Mouse (Mus musculus): ENCODE data around the gene Esrrg. TPM values are rescaled to one million over a fixed set of nuclear protein-coding genes. Genes with fewer than 3 reads are reported as not detected.

Esrrg gene
- polyA plus RNA-seq, 1 experiment from 2014 or later: 20.0 TPM

DNA sequence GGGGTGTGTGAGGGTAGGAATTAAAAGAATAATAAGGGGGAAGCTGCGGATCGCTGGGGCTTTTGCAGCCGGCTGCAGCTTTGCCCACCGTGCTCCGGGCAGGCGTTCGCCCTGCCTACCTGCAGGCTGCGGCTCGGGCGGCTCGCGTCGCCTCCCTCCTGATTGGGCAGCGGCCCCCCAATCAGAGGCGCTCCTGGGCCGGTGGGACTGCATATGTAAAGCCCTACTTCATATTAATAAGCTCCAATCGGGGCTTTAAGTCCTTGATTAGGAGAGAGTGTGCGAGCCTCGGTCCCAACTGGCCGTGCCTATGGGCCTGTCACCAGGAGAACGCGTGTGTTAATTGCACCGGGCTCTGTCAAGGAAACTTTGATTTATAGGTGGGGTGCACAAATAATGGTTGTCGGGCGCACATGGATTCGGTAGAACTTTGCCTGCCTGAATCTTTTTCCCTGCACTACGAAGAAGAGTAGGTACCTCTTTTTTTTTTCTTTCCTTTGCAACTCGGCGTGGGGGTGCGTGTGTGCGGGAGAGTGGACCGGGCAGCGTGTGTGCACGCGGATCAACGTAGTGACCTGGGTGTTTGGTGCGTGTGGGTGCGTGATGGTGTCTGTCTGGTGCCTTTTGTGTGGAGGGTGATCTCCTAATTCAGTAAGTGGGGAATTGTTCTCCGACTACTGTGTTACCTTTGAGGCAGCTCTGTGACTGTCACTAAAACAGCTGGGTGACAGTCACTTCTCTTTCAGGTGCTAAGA, 389.2 kb downstream of the Esrrg start:
- Histone ChIP-seq H3K27ac (peak overlapping the region; percentile 73), H3K9me3 (replicated peaks) (no peaks in the 10 kb centered on the region), H3K36me3 (no peaks in the 10 kb centered on the region), H3K4me3 (peak overlapping the region; percentile 62), H3K27me3 (no peaks in the 10 kb centered on the region), H3K4me1 (replicated peaks) (peaks cover 5% of the 10 kb centered on the region; the same call in 1 of the 2 replicates), H3K9ac (peak overlapping the region; percentile 56), H3K4me2 (peak overlapping the region; percentile 70)
- WGBS: 1% methylated on average over 39 of the region's 39 CpGs
- ATAC-seq (replicated peaks; ENCODE audit: insufficient number of reproducible peaks, insufficient read depth, low FRiP score, low read depth): peak; percentile 96

DNA sequence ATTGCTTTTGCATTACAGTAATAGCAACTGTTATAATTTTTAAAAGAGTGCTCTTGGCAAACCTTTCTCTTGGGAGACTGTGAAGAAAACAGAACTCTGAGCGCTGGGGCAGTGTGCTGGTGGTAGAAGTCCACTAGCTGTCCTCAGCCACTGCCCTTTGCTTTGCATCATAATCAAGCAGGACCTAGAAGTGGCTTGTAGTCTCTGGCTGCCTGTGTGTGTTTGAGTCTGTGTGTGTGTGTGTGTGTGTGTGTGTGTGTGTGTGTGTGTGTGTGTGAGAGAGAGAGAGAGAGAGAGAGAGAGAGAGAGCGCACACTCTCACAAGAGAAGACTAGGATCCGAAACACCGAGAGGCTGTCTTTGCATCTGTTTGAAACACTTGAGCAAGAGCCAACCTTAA, 390.5 kb downstream of the Esrrg start:
- peak overlapping the region; percentile 38 for H3K9ac ChIP-seq
- ATAC-seq (replicated peaks; ENCODE audit: insufficient number of reproducible peaks, insufficient read depth, low FRiP score, low read depth): no peak
- no peaks in the 10 kb centered on the region for H3K27me3 ChIP-seq
- 39% methylated on average over 4 of the region's 4 CpGs for WGBS
- peak overlapping the region; percentile 57 for H3K4me2 ChIP-seq
- no peaks in the 10 kb centered on the region for H3K9me3 ChIP-seq (replicated peaks)
- H3K4me3 ChIP-seq: peak overlapping the region; percentile 48
- peaks cover 10% of the 10 kb centered on the region; the same call in 1 of the 2 replicates for H3K4me1 ChIP-seq (replicated peaks)
- no peaks in the 10 kb centered on the region for H3K36me3 ChIP-seq
- H3K27ac ChIP-seq: peak overlapping the region; percentile 60

DNA sequence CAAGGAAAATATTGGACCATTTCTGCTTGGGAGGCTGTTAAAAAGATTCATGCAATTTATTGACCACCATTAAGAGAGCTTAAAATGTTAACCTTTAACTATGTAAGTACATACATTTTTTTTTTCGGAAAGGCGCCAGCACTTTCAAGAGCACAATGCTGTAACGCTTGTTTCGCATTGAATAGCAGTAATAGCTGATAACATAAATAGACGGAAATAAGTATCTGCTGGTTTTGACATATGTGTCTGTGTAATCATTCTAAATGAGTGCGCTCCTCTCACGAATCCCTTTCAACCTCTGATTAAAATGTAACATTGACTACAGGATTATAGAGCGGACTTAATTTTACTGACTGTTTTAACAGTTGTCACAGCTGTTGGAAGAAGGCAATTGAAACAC, 391.6 kb downstream of the Esrrg start:
- Histone ChIP-seq H3K27me3 (no peaks in the 10 kb centered on the region), H3K27ac (peak overlapping the region; percentile 60; the same call in 1 of the 2 replicates), H3K36me3 (no peaks in the 10 kb centered on the region), H3K9me3 (replicated peaks) (no peaks in the 10 kb centered on the region), H3K9ac (0 out of 2 replicates have a peak overlapping the region, but pooled peaks have one; percentile 17), H3K4me3 (peak overlapping the region; percentile 48), H3K4me2 (peak overlapping the region; percentile 57), H3K4me1 (replicated peaks) (peaks cover 10% of the 10 kb centered on the region; the same call in 1 of the 2 replicates)
- WGBS: 36% methylated on average over 8 of the region's 8 CpGs
- ATAC-seq (replicated peaks; ENCODE audit: insufficient number of reproducible peaks, insufficient read depth, low FRiP score, low read depth): no peak

DNA sequence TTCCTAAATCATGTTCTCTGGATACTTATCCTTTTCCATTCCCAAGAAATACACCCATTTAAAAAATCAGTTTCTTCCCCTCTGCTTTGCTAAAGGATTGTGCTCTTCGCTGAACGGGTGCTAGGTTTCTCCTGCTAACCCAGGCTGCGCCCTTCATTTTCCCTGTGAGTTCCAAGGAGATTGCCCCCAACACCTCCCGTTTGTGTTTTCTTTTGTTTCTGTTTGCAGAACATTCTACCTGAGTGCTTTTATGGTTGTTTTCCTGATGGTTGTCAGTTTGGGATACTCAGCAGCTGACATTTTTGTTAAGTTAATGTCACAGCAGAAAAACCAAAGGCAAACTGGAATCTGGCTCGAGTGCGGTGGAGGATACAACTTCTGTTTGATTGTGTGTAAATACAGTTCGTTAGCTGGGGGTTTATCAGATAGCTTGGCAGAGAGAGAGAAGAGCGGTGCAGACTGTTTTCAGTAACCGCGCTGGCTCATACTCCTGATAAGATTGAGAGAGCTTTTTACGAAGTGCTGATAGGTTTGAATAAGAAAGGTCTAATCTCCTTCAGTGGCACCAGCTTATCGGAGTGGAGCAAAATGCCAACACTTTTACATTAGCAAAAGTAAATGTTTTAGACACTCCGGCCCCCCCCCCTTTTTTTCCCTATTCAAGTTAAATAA, 398.4 kb downstream of the Esrrg start:
- no peaks in the 10 kb centered on the region for H3K9me3 ChIP-seq (replicated peaks)
- no peaks in the 10 kb centered on the region for H3K27me3 ChIP-seq
- WGBS: 23% methylated on average over 13 of the region's 13 CpGs
- H3K4me1 ChIP-seq (replicated peaks): peaks cover 35% of the 10 kb centered on the region
- peak overlapping the region; percentile 34 for H3K4me3 ChIP-seq
- H3K36me3 ChIP-seq: no peaks in the 10 kb centered on the region
- ATAC-seq (replicated peaks; ENCODE audit: insufficient number of reproducible peaks, insufficient read depth, low FRiP score, low read depth): no peak
- H3K27ac ChIP-seq: peak overlapping the region; percentile 64
- H3K4me2 ChIP-seq: peak overlapping the region; percentile 57
- no peak overlapping the region for H3K9ac ChIP-seq

DNA sequence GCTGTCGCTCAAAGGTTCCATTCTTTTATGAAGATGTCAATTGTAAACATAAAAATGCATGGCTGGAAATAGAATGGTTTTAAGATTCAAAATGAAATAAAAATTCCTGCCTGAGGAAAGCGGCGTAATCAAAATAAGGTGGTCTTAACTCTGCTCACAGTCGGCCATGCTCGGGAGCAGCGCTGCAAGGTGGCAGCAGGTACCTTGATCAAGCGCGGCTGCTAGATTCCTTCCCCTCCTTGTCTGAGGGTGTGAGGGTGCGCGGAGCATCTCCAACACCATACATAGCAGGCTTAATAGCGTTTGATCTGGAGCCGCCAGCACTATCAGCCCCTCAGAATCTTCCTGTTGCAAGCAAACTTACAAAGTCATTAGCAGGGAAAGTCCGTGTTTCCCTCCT, 399.9 kb downstream of the Esrrg start:
- H3K27me3 ChIP-seq: no peaks in the 10 kb centered on the region
- WGBS: 55% methylated on average over 13 of the region's 13 CpGs
- peak overlapping the region; percentile 34; the same call in 1 of the 2 replicates for H3K27ac ChIP-seq
- no peaks in the 10 kb centered on the region for H3K36me3 ChIP-seq
- H3K4me2 ChIP-seq: peak overlapping the region; percentile 57
- peaks cover 35% of the 10 kb centered on the region for H3K4me1 ChIP-seq (replicated peaks)
- H3K9me3 ChIP-seq (replicated peaks): no peaks in the 10 kb centered on the region
- H3K4me3 ChIP-seq: no peak overlapping the region
- ATAC-seq (replicated peaks; ENCODE audit: insufficient number of reproducible peaks, insufficient read depth, low FRiP score, low read depth): no peak
- no peak overlapping the region for H3K9ac ChIP-seq

DNA sequence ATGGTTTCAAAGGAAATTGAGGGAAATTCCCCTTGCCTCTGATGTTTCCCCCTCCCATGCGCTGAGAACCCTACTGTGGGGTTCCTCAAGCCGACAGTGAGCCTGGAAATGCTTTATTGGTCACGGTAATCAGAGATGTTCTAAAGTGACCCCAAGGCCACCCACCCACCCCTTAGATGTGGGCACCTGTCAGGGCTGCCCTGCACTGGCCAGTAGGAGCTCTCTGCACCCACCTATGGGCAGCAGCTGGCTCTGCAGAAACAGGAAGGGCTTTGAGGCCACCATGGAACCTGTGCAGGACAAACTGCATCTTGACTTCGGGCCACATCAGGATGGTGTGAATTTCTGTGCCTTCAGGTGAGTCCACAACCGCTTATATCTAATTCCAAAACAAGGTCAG, 401.3 kb downstream of the Esrrg start:
- 73% methylated on average over 5 of the region's 5 CpGs for WGBS
- H3K27me3 ChIP-seq: no peaks in the 10 kb centered on the region
- H3K9ac ChIP-seq: no peak overlapping the region
- peak overlapping the region; percentile 57 for H3K27ac ChIP-seq
- peaks cover 32% of the 10 kb centered on the region for H3K4me1 ChIP-seq (replicated peaks)
- no peak overlapping the region for H3K4me2 ChIP-seq
- H3K36me3 ChIP-seq: no peaks in the 10 kb centered on the region
- ATAC-seq (replicated peaks; ENCODE audit: insufficient number of reproducible peaks, insufficient read depth, low FRiP score, low read depth): no peak
- no peaks in the 10 kb centered on the region for H3K9me3 ChIP-seq (replicated peaks)
- no peak overlapping the region for H3K4me3 ChIP-seq

DNA sequence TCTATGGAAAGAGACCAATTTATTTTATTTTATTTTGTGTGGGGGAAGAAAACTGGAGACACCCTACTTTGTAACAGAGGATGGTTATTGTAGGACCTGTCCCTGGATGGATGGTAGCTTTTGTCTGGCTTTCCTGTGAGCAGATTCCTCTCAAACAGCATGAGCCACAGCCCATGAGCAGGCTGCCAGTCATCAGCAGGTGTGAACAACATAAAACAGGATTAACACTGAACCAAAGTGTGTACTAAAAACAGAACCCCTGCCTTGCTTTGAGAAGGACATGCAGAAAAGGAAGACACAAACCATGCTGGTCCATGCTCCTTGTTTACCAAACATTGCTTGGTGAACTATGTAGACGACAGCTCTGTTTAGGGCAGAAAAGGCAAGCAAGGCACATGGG, 402.3 kb downstream of the Esrrg start:
- 44% methylated on average over 1 of the region's 1 CpGs for WGBS
- Histone ChIP-seq H3K27ac (peak overlapping the region; percentile 57), H3K4me3 (no peak overlapping the region), H3K9me3 (replicated peaks) (no peaks in the 10 kb centered on the region), H3K4me2 (0 out of 2 replicates have a peak overlapping the region, but pooled peaks have one; percentile 20), H3K36me3 (no peaks in the 10 kb centered on the region), H3K9ac (no peak overlapping the region), H3K27me3 (no peaks in the 10 kb centered on the region), H3K4me1 (replicated peaks) (peaks cover 35% of the 10 kb centered on the region)
- no peak for ATAC-seq (replicated peaks; ENCODE audit: insufficient number of reproducible peaks, insufficient read depth, low FRiP score, low read depth)

DNA sequence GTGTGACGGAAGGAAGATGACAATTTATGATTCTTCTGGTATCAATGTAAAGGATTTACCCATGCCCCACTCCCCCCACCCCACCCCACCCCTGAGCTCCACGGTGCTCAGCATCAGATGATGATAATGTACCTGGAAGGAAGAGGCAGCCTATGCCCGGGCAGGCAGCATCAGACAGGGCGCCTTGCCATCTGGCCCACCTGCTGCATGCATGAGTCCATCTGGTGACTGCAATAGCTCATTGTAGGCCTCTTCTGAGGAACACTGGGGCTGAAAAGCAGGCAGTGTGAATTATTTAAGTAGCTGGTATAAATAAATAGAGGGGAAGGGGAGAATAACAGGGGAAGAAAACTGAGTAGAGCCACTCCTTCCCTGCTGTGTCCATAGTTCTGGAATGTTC, 405.8 kb downstream of the Esrrg start:
- Histone ChIP-seq H3K4me3 (no peak overlapping the region), H3K27ac (no peak overlapping the region), H3K36me3 (no peaks in the 10 kb centered on the region), H3K27me3 (no peaks in the 10 kb centered on the region), H3K9ac (no peak overlapping the region), H3K4me2 (no peak overlapping the region), H3K4me1 (replicated peaks) (peaks cover 29% of the 10 kb centered on the region), H3K9me3 (replicated peaks) (no peaks in the 10 kb centered on the region)
- WGBS: 65% methylated on average over 4 of the region's 4 CpGs
- ATAC-seq (replicated peaks; ENCODE audit: insufficient number of reproducible peaks, insufficient read depth, low FRiP score, low read depth): no peak

DNA sequence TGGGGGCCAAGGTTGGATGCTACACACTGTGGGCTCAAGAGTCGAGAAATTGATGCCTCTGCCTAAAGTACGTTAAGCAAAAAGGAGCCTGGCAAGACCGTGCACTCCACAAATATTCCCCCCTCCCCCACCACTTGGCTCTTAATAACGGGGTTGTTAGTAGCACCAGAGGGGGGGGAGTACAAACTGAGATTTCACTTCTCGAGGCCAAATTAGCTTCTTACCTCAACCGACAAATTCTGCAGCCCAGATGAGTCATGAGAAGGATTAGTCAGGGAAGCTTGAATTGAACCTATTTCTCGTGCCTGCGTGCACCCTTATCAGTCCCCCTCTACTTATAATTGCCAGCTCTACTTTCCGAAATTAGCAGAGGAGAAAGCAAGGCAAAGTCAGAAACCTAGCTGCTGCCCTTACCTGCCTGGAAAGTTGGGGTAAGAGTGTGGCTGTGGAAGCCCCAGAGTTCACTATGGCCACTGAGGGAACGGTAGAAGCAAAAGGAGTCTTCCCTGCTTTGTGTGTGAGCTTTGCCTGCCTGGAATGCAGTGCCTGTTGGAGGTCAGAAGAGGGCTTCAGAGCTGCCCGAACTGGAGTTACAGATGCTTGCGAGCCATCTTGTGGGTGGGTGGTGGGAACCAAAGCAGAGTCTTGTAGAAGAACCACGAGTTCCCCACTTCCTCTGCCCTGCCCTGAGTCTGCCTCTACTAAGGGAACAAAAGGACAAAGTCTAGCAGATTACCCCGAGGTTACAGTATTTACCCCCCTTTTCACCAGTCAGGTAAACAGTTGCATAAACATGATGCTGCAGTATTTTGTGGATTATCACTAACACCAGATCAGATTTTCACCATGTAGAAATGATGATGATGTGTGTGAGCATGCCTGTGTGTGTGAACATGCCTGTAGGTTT, 409.6 kb downstream of the Esrrg start:
- no peaks in the 10 kb centered on the region for H3K9me3 ChIP-seq (replicated peaks)

DNA sequence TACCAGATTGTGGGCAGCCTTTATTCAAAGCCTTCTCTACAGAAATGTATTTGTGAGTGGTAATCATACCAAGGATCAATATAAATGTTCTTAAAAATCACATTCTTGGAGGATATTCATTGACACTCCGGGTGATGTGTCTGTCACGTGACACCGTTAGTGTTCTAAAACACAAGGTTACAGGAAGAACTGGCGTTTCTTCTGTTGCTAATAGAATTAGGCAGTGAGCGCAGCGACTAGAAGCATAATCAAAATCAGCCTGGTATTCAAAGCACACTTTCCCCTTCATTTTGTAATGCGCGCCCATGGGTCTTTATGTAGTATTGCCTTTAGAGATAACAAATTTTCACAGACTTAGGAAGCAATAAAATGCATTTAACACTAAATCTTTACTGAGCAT, 420.6 kb downstream of the Esrrg start:
- H3K9me3 ChIP-seq (replicated peaks): no peaks in the 10 kb centered on the region
- H3K4me1 ChIP-seq (replicated peaks): peaks cover 6% of the 10 kb centered on the region; the same call in 1 of the 2 replicates
- H3K27ac ChIP-seq: no peak overlapping the region
- no peak overlapping the region for H3K4me3 ChIP-seq
- no peaks in the 10 kb centered on the region for H3K27me3 ChIP-seq
- H3K4me2 ChIP-seq: no peak overlapping the region
- 75% methylated on average over 8 of the region's 8 CpGs for WGBS
- no peaks in the 10 kb centered on the region for H3K36me3 ChIP-seq
- no peak for ATAC-seq (replicated peaks; ENCODE audit: insufficient number of reproducible peaks, insufficient read depth, low FRiP score, low read depth)
- no peak overlapping the region for H3K9ac ChIP-seq

More for the DNA sequence above, 409.6 kb downstream of the Esrrg start:
- Histone ChIP-seq H3K27ac (peak overlapping the region; percentile 84), H3K27me3 (no peaks in the 10 kb centered on the region), H3K36me3 (no peaks in the 10 kb centered on the region), H3K4me1 (replicated peaks) (peaks cover 21% of the 10 kb centered on the region), H3K4me2 (peak overlapping the region; percentile 55), H3K4me3 (peak overlapping the region; percentile 27), H3K9ac (peak overlapping the region; percentile 28; the same call in 1 of the 2 replicates)
- ATAC-seq (replicated peaks; ENCODE audit: insufficient number of reproducible peaks, insufficient read depth, low FRiP score, low read depth): peak; percentile 48; the same call in 1 of the 2 replicates
- 37% methylated on average over 14 of the region's 14 CpGs for WGBS

DNA sequence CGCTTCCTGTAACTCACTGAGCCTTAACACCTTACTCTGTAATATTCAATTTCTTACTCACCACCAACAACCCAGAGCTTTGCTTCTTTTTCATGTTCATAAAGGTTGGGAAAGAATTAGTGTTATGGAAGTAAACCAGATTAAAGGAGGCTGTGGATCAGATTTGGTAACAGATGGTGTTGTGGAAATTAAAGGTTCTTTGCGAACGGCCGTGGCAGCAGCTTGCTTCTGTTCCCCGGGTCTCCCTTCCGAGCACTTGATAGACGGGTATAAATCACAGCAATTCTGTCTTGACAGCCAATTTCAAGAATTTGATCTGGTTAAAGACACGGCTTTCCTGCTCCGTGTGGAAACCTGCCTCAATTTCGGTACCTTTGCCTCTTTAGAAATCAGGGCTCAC, 421.5 kb downstream of the Esrrg start:
- Histone ChIP-seq H3K4me3 (no peak overlapping the region), H3K9me3 (replicated peaks) (no peaks in the 10 kb centered on the region), H3K27me3 (no peaks in the 10 kb centered on the region), H3K36me3 (no peaks in the 10 kb centered on the region), H3K4me2 (no peak overlapping the region), H3K4me1 (replicated peaks) (peaks cover 6% of the 10 kb centered on the region; the same call in 1 of the 2 replicates), H3K9ac (no peak overlapping the region), H3K27ac (no peak overlapping the region)
- ATAC-seq (replicated peaks; ENCODE audit: insufficient number of reproducible peaks, insufficient read depth, low FRiP score, low read depth): no peak
- 59% methylated on average over 10 of the region's 10 CpGs for WGBS

All from heart, embryonic 15.5 days (tissue).